Mouse (Mus musculus) gastrocnemius, postnatal 4 days (tissue): ENCODE measurements around the gene Poldip3. TPM values are rescaled to one million over a fixed set of nuclear protein-coding genes. Genes with fewer than 3 reads are reported as not detected.
"Not testable (repeated sequence)": the region's sequence is repeated elsewhere in the genome, so short reads cannot be mapped to it uniquely, and the experiment has no call there.

ENCODE experiments used
- DNase-seq, 2 experiments: peaks; one replicate each; pipeline ENCODE4 v3.0.0; 2021 to 2022; ENCODE audit warnings: low spot score in 2 of 2, mixed read lengths in 2 of 2
- total RNA-seq, 2 experiments: library from RNA; stranded (reverse); gene quantifications; 2 replicates each; pipeline ENCODE4 v1.2.3; 2021

Gene Poldip3
- total RNA-seq, 2 experiments from 2014 or later, result 62.8 to 67.3 TPM

DNA sequence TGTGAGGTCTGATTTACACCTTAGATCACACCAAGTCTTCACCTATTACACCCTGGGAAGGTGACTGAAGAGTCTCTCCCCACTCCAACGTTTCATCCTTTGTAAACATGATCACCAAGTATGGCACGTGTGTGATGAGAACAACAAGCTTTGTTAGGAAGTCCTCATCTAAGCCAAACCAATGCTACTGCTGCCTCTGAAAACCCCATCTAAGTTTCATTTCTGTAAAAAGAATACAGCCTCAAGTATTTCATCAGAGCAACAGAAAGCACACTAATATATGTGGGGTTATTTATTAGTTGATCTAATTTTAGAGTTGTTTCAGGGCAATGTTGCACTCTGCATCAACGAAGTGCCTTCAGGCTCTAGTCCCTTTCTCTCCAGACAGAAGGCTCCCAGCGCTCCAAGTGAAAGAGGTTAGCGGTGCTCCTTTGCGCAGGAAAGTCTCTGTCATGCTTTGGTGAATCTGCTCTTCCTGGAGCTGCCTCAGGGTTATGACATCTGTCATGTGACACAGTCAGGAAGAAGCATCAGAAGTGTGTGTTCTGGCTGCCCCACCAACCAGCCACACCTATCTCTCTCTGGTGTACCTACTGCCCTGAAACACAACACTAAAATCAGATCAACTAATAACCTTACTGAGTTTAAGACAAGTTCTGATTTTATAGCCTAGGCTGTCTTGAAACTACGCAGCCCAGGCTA, 19.5 kb downstream of the Poldip3 start:
- DNase-seq, result no peak

DNA sequence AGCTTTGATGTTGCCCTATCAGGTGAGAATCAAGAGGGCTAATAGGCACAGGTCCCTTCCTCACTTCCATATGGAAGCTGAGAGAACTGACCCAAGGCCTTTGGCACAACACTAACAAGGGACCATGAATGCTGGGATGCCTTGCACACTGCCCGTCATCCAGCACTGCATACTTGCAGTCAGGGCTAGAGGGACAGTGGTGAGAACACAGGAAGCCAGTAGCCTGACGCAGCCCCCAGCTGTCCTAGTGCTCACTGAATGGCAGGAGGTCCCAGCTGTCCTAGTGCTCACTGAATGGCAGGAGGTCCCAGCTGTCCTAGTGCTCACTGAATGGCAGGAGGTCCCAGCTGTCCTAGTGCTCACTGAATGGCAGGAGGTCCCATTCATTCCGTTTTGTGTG, 22.1 kb downstream of the Poldip3 start:
- not testable (repeated sequence) for DNase-seq

DNA sequence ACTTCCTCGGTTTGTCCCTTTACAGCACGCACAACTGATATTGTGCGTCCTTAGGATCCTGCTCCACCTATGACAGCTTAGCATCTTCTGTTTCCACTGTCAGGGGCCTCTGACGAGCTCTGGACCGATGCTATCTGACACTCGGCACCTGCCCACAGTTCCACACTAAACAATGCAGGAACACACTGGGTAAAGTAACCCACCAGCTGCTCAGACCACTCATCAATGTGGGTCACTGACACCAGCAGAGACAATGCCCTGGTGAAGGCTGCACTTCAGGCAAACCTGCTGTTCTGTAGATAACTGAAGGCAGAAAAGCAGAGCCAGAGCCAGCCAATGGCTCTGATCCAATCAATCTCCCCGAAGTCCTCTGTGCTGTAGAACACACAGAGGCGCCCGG, 22.6 kb downstream of the Poldip3 start:
- no peak for DNase-seq

- no peak for DNase-seq
Measured at GRCm38 (mm10) chr15:83124625-83125024, 24.6 kb downstream of the Poldip3 start.

- DNase-seq, result peak; percentile 91 to 92
Measured at GRCm38 (mm10) chr15:83122566-83123145, 26.5 kb downstream of the Poldip3 start, which contains the start of gene Rrp7a. Gene Rrp7a (minus strand): TSS chr15:83122801.

DNA sequence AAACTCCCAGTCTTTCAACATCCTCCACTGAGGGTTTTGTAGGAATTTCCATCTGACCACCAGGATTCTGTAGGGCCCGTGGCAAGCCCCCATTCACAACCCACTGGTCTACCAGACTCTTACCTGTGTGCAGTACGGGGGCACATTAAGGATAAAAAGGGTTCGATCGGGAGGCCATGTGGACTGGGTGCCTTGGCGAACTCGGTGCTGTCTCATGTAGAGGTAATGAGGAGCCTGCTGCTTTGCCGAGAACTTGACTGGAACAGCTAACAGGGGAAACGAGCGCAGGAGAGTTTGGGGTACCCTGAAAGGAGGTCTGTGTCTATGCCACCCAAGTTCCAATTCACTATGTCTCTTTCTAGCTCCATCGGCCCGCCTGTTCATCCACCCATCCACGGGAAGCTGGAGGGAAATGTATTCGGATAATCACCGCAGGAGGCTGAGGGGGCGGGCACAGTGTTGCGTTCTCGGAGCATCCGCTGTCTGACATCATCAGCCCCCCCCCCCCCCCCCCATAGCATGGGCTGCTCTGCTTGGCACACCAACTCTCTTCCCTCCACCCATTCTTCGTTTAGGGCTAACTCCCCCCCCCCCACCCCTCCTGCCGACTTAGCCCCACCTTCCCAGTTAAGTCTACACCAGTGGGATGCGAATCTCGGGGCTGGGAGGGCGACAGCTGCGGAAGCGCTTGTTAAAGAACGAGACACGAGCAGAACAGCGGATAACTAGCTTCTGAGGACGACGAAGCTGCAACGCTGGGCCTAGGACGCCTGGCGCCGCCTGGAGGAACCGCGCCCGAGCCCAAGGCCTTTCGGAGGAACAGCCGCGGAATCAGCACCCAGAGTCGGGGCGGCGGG, 27.2 kb downstream of the Poldip3 start:
- peak in 1 of 2 experiments; percentile 35 for DNase-seq

DNA sequence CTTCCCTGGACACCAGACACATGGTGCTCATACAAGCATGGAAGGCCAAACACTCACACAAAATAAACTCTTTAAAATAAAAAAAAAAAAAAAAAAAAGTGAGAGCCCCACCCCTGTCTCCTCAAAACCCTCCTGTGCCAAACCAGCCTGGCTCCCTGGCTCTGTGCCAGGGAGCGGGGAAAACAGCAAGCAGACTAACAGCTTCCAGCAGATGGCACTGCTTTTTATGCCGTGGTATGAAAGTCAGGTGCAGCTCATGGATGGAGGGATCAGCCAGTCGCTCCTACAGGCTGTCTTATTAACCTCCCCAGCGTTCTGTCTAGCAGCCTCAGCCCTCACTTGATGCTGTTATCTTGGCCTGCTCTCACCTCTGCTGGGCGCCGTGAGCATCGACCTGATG, 30.8 kb downstream of the Poldip3 start:
- DNase-seq, result no peak

DNA sequence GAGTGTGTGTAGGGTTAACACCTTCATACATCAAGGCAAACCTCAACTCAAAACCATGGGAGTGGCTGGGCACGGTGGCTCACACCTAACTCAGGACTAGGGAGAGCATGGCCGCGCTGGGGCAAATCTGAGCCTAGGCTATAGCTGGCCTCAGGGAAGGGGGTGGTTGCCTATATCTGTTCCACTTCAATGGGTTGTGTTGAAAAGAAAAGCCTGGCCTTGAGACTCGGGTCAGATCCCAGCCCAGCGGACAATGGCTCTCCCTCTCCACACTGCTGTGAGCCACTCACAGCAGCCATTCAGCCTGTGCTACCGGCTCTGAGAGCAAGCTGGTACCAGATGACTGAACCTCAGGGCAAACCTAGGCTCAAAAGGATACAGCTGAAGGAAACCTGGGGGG, 34.1 kb downstream of the Poldip3 start:
- DNase-seq, result no peak

- DNase-seq, result no peak
Measured at GRCm38 (mm10) chr15:83114106-83114505, 35.1 kb downstream of the Poldip3 start.

DNA sequence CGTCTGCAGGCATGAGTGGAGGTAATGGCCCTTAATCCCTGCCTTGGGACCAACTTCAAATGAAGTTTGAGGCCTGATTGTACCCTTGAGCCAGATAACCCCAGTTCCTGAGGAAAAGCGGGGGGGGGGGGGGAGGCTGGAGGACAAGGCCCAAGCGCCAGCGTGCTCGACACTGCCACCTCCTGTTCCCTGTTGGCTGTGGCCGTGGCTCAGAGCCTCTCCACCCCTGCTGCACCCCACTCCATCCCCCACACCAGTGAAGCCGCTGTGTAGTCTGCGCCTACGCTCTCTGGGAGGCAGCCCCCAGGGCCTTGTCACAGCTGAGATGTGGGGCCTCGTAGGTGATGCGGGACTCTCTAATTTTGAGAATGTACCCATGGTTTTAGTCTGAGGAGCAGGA, 36.3 kb downstream of the Poldip3 start:
- DNase-seq, result peak; percentile 53 to 83

DNA sequence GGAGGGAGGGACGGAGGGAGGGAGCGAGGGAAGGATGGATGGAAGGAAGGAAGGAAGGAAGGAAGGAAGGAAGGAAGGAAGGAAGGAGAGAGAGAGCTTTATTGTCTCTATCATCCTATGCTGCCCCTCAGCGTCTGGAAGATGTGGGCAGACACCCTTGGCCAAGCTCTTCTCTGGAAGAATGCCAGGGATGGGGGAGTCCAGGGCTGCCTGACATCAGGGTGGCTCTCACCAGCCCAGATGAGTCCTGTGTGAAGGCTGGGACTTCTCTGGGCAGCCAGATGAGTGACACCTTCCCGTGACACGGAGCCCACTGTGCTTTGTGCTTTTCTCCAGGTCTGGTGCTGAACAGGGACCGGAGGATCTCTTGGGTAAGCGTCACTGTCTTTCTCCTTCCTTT, 37.3 kb downstream of the Poldip3 start:
- DNase-seq, result no peak

DNA sequence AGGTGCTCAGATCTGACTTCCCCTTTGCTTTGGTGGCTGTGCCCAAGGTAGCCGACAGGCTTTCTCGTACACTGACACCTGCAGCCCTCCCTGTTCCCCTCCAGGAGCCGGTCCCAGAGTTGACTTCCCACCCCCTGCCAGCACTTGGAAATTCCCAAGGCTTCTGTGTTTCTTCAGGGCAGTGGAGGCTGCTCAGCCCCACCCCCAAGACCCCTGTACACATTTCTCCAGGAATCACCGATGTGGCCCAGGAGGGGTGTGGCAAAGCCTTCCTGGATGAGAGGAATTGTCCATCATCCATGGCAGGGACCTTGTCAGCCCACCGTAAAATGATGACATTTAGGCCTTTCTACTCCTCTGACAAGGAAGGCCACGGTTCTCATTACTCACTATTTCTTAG, 37.9 kb downstream of the Poldip3 start:
- no peak for DNase-seq

DNA sequence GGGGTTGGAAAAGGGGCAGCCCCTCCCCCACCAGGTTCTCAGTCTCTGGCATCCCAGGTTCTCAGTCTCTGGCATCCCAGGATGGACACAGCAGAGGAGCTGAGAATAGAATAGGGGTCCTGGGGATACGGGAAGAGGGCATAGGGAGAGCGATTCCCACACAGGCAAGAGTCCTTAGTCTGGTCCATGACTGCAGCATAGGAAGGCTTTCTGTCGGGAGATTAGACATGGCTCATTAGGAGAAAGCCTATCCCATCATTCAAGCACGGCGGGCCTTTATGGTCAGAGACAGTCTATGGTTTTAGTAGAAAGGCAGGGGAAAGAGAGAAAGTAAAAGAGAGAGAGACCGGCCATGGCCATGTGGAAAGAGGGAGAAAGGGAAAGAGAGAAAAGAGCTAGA, 41.4 kb downstream of the Poldip3 start:
- no peak for DNase-seq

- DNase-seq, result no peak
Measured at GRCm38 (mm10) chr15:83106426-83106825, 42.8 kb downstream of the Poldip3 start.

DNA sequence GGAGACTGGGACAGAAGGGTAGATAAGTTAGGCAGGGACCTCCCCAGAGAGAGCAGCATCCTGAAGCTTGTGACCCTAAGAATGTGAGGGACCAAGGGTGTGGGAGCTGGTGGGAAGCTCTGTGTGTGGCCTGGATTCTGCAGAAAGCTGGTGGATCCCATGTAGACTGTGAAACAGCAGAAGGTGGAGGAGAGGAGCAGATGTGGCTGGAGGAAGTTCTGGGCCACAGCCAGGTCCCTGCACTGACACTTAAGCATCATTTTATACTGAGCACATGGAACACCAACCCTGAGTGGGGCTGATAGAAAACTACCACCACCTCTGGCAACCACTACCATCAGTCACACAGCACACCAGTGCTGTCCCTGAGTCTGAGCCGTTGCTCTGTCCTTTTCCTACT, 46.1 kb downstream of the Poldip3 start:
- no peak for DNase-seq

DNA sequence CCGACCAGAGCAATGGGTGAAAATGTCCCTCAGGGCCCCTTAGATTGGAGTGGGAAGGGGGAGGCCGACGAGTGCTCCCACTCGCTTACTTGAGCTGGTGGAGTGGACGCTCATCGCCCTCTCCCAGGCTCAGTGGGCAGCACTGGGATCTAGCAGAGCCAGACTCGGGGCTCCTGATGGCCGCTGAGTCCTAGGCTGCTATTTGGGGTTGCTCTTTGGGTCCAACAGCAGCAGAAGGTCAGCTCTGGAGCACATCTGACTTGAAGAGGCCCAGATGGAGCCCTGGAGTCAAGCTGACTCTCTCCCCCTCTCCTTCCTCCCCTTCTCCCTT, 48.9 kb downstream of the Poldip3 start:
- DNase-seq, result no peak

- DNase-seq, result peak; percentile 84 to 92
Measured at GRCm38 (mm10) chr15:83099533-83100331, 49.5 kb downstream of the Poldip3 start.

DNA sequence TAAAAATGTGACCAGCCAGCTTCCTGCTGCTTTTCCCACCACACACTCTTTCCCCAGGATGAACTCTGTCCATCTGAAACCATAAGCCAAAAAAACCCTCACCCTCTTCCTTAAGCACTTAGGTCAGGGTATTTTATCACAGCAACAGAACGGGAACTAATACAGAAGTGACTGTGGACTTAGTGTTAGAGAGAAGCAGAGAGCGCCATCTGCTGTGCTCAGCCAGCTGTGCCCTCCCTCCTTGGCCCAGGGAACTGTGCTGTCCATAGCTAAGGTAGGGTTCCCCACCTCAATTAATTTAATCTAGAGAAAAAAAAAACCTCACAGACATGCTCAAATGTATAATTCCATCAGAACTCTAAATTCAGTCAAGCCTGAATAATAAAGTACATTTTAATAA, 53.2 kb downstream of the Poldip3 start:
- DNase-seq, result no peak

DNA sequence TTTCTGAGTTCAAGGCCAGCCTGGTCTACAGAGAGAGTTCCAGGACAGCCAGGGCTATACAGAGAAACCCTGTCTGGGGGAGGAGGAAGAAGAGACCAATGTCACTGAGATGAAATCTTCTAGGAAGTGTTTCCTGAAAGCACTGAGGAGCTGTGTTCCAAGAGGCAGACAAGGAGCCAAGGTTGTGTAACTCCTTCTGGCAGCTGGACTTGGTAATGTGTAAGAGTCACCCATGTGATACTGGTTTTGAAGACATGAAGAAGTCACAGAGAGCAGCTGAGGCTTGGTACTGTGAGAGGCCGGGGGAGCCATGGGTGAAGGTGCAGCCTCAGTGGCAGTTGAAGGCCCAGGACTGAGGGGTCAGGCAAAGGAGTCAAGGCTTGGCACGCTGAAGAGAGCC, 55.5 kb downstream of the Poldip3 start:
- no peak for DNase-seq

- DNase-seq, result no peak
Measured at GRCm38 (mm10) chr15:83090874-83091273, 58.3 kb downstream of the Poldip3 start.

GRCm38 (mm10) chr15:83089429-83089605, 59.9 kb downstream of the Poldip3 start, which contains the start of gene Serhl:
Gene Serhl (plus strand): TSS chr15:83089506.
- DNase-seq, result no peak
